Mouse (Mus musculus): Measurements from ENCODE around the gene Cdsn. TPM values are rescaled to one million over a fixed set of nuclear protein-coding genes. Genes with fewer than 3 reads are reported as not detected.

Gene Cdsn
- total and polyA plus RNA-seq, 3 experiments, result 0.20 to 7.3 (median 0.62) TPM

GRCm38 (mm10) chr17:35570836-35571235 is 18.9 kb downstream of the Cdsn start:
- DNase-seq, result no peak

GRCm38 (mm10) chr17:35571477-35571876 is 19.5 kb downstream of the Cdsn start:
- DNase-seq, result no peak

GRCm38 (mm10) chr17:35578211-35578610 is 26.3 kb downstream of the Cdsn start:
- DNase-seq, result peak; percentile 55

- DNase-seq, result no peak
Observed at GRCm38 (mm10) chr17:35582900-35583299, 31.0 kb downstream of the Cdsn start.

GRCm38 (mm10) chr17:35584330-35584937 is 32.5 kb downstream of the Cdsn start:
- peak; percentile 70 for DNase-seq

GRCm38 (mm10) chr17:35587291-35587690 is 35.4 kb downstream of the Cdsn start:
- no peak for DNase-seq

GRCm38 (mm10) chr17:35588387-35588786 is 36.5 kb downstream of the Cdsn start:
- no peak for DNase-seq

GRCm38 (mm10) chr17:35590410-35591218 is 38.7 kb downstream of the Cdsn start:
- DNase-seq, result peak; percentile 76

- DNase-seq, result no peak
Observed at GRCm38 (mm10) chr17:35591219-35591578, 39.3 kb downstream of the Cdsn start.

- no peak for DNase-seq
Observed at GRCm38 (mm10) chr17:35591731-35592130, 39.8 kb downstream of the Cdsn start.

GRCm38 (mm10) chr17:35592131-35592530 is 40.2 kb downstream of the Cdsn start:
- no peak for DNase-seq

- no peak for DNase-seq
Observed at GRCm38 (mm10) chr17:35593786-35594185, 41.9 kb downstream of the Cdsn start.

GRCm38 (mm10) chr17:35594456-35594855 is 42.5 kb downstream of the Cdsn start:
- DNase-seq, result no peak

- DNase-seq, result no peak
Observed at GRCm38 (mm10) chr17:35597399-35597798, 45.5 kb downstream of the Cdsn start.

GRCm38 (mm10) chr17:35601249-35601648 is 49.3 kb downstream of the Cdsn start, which contains the start of gene Sfta2:
Gene Sfta2 (plus strand): TSS chr17:35601549.
- no peak for DNase-seq

- no peak for DNase-seq
Observed at GRCm38 (mm10) chr17:35601736-35602354, 49.9 kb downstream of the Cdsn start.

Other genes with a start within 250 kb of the Cdsn start
- 1 to 10 TPM in 1 of 2 experiments, under 1 TPM in 1; 0.98 to 3.6 TPM for gene H2-Q1, start 231.7 kb upstream of the Cdsn start, total RNA-seq (2021)
- 0.04 TPM in 1 of 2 replicates, not detected in the other for gene H2-Q1, start 231.7 kb upstream of the Cdsn start, polyA plus RNA-seq (2012; rRNA removed)
- 1 to 10 TPM in 1 of 2 experiments, under 1 TPM in 1; 0.61 to 2.5 TPM for gene H2-Q2, start 209.9 kb upstream of the Cdsn start, total RNA-seq (2021)
- gene H2-Q2, start 209.9 kb upstream of the Cdsn start, polyA plus RNA-seq (2012; rRNA removed), result 0.27 TPM in 1 of 2 replicates, not detected in the other
- 10 to 100 TPM; 21.1 to 28.8 TPM for gene H2-Q4, start 172.5 kb upstream of the Cdsn start, total RNA-seq (2021)
- 183 and 203 TPM in 2 replicates for gene H2-Q4, start 172.5 kb upstream of the Cdsn start, polyA plus RNA-seq (2012; rRNA removed)
- gene H2-Q6, start 127.3 kb upstream of the Cdsn start, total RNA-seq (2021), result 1 to 10 TPM; 3.3 to 7.9 TPM
- 23.0 and 24.7 TPM in 2 replicates for gene H2-Q6, start 127.3 kb upstream of the Cdsn start, polyA plus RNA-seq (2012; rRNA removed)
- gene H2-Q7, start 113.0 kb upstream of the Cdsn start, total RNA-seq (2021), result 1 to 10 TPM; 5.0 to 5.7 TPM
- 59.2 and 61.8 TPM in 2 replicates for gene H2-Q7, start 113.0 kb upstream of the Cdsn start, polyA plus RNA-seq (2012; rRNA removed)
- 10 to 100 TPM in 1 of 2 experiments, 1 to 10 TPM in 1; 3.0 to 11.9 TPM for gene H2-Q10, start 82.0 kb upstream of the Cdsn start, total RNA-seq (2021)
- gene H2-Q10, start 82.0 kb upstream of the Cdsn start, polyA plus RNA-seq (2012; rRNA removed), result 37.5 and 46.4 TPM in 2 replicates
- not detected for gene Pou5f1, start 46.1 kb upstream of the Cdsn start, total RNA-seq (2021)
- gene Pou5f1, start 46.1 kb upstream of the Cdsn start, polyA plus RNA-seq (2012; rRNA removed), result not detected in 2 replicates
- 1 to 10 TPM; 4.6 to 5.0 TPM for gene Tcf19, start 35.3 kb upstream of the Cdsn start, total RNA-seq (2021)
- gene Tcf19, start 35.3 kb upstream of the Cdsn start, polyA plus RNA-seq (2012; rRNA removed), result 7.6 and 9.5 TPM in 2 replicates
- 1 to 10 TPM; 6.2 to 8.0 TPM for gene Cchcr1, start 35.0 kb upstream of the Cdsn start, total RNA-seq (2021)
- gene Cchcr1, start 35.0 kb upstream of the Cdsn start, polyA plus RNA-seq (2012; rRNA removed), result 2.9 and 3.9 TPM in 2 replicates
- not detected for gene Psors1c2, start 18.9 kb upstream of the Cdsn start, total RNA-seq (2021)
- gene Psors1c2, start 18.9 kb upstream of the Cdsn start, polyA plus RNA-seq (2012; rRNA removed), result not detected in 2 replicates
- gene 2300002M23Rik, start 15.3 kb downstream of the Cdsn start, total RNA-seq (2021), result not detected
- not detected in 2 replicates for gene 2300002M23Rik, start 15.3 kb downstream of the Cdsn start, polyA plus RNA-seq (2012; rRNA removed)
- gene Sfta2, start 49.4 kb downstream of the Cdsn start, total RNA-seq (2021), result not detected
- gene Sfta2, start 49.4 kb downstream of the Cdsn start, polyA plus RNA-seq (2012; rRNA removed), result not detected in 2 replicates
- gene Gm9573, start 74.5 kb downstream of the Cdsn start, total RNA-seq (2021), result not detected
- not detected in 2 replicates for gene Gm9573, start 74.5 kb downstream of the Cdsn start, polyA plus RNA-seq (2012; rRNA removed)
- not detected for gene Mucl3, start 91.6 kb downstream of the Cdsn start, total RNA-seq (2021)
- 0.18 TPM in 1 of 2 replicates, not detected in the other for gene Mucl3, start 91.6 kb downstream of the Cdsn start, polyA plus RNA-seq (2012; rRNA removed)
- gene Vars2, start 115.5 kb downstream of the Cdsn start, total RNA-seq (2021), result 10 to 100 TPM; 36.4 to 38.6 TPM
- 75.5 and 77.3 TPM in 2 replicates for gene Vars2, start 115.5 kb downstream of the Cdsn start, polyA plus RNA-seq (2012; rRNA removed)
- gene Gtf2h4, start 121.6 kb downstream of the Cdsn start, total RNA-seq (2021), result 10 to 100 TPM; 18.6 to 25.3 TPM
- 22.5 and 23.4 TPM in 2 replicates for gene Gtf2h4, start 121.6 kb downstream of the Cdsn start, polyA plus RNA-seq (2012; rRNA removed)
- gene Ddr1, start 152.5 kb downstream of the Cdsn start, total RNA-seq (2021), result 10 to 100 TPM; 30.0 to 58.8 TPM
- 58.0 and 61.6 TPM in 2 replicates for gene Ddr1, start 152.5 kb downstream of the Cdsn start, polyA plus RNA-seq (2012; rRNA removed)

All from adrenal gland, adult 2 months (tissue).